Mouse (Mus musculus) kidney, adult 2 months (tissue): ENCODE results near the gene Pfdn2. TPM values are rescaled to one million over a fixed set of nuclear protein-coding genes. Genes with fewer than 3 reads are reported as not detected.

ENCODE experiments used
- DNase-seq: peaks from one replicate; pipeline ENCODE4 v3.0.0; 2021
- H3K27ac ChIP-seq: fragments of 200-500 bp; 2 replicates; pipeline ENCODE4 v1.5.1; 2012; ENCODE audit warnings: low read depth, low read length, control low read depth, inconsistent platforms; ENCODE audit not compliant: insufficient read depth
- H3K27me3 ChIP-seq: fragments of 200-500 bp; replicated peaks from 2 replicates; pipeline ENCODE4 v1.6.1; 2012; ENCODE audit warnings: mild to moderate bottlenecking, moderate library complexity, low read length, inconsistent platforms; ENCODE audit not compliant: control insufficient read depth, insufficient read depth
- H3K36me3 ChIP-seq: fragments of 200-500 bp; 2 replicates; pipeline ENCODE4 v1.6.1; 2012; ENCODE audit warnings: mild to moderate bottlenecking, moderate library complexity, low read length, inconsistent platforms; ENCODE audit not compliant: control insufficient read depth, insufficient read depth
- H3K4me1 ChIP-seq: fragments of 200-500 bp; 2 replicates; pipeline ENCODE4 v1.6.1; 2011; ENCODE audit warnings: low read length; ENCODE audit not compliant: control insufficient read depth, insufficient read depth
- H3K4me3 ChIP-seq: fragments of 200-500 bp; 2 replicates; pipeline ENCODE4 v1.5.1; 2011; ENCODE audit warnings: mild to moderate bottlenecking, low read depth, low read length, control low read depth; ENCODE audit not compliant: insufficient read depth
- CTCF ChIP-seq: fragments of 200-500 bp; conservative IDR thresholded peaks from 2 replicates; pipeline ENCODE4 v1.5.1; 2011; ENCODE audit warnings: low read depth, mild to moderate bottlenecking, control low read depth, low read length, moderate library complexity, mixed read lengths; ENCODE audit not compliant: insufficient read depth, insufficient read length
- POLR2A ChIP-seq: fragments of 200-500 bp; IDR thresholded peaks from one replicate; pipeline ENCODE4 v1.6.1; 2011; ENCODE audit warnings: low read depth, low read length, control low read depth
- WGBS: fragments of 180-500 bp; shearing (Covaris S2); methylation state at CpG from one replicate; pipeline ENCODE4 v1.1.7; 2018; 5-methylcytosine and 5-hydroxymethylcytosine counted together
- polyA plus RNA-seq: library from polyadenylated mRNA; depleted of rRNA; stranded (reverse); fragments of >200 nt; gene quantifications from 2 replicates; pipeline ENCODE4 v1.2.3, GENCODE M21; 2012

Pfdn2 gene
- polyA plus RNA-seq, 1 experiment: 37.0 TPM

- DNase-seq: no peak
- H3K36me3 ChIP-seq: no peaks in the 10 kb centered on the region
- WGBS: 82% methylated on average over 11 of the region's 11 CpGs
- H3K27ac ChIP-seq: no peak overlapping the region
- H3K4me1 ChIP-seq: no peaks in the 10 kb centered on the region
- H3K4me3 ChIP-seq: no peak overlapping the region
- H3K27me3 ChIP-seq: no peaks in the 10 kb centered on the region
- TF ChIP-seq POLR2A: no peak
- TF ChIP-seq CTCF: no peak
Observed at GRCm38 (mm10) chr1:171382096-171382620, 36.7 kb downstream of the Pfdn2 start.

- DNase-seq: no peak
- TF ChIP-seq CTCF (no peak), POLR2A (no peak)
- 47% methylated on average over 9 of the region's 9 CpGs for WGBS
- Histone ChIP-seq H3K27ac (no peak overlapping the region), H3K4me1 (no peaks in the 10 kb centered on the region), H3K36me3 (no peaks in the 10 kb centered on the region), H3K4me3 (no peak overlapping the region), H3K27me3 (no peaks in the 10 kb centered on the region)
Observed at GRCm38 (mm10) chr1:171384361-171384760, 38.9 kb downstream of the Pfdn2 start.

- DNase-seq: no peak
- Histone ChIP-seq H3K27ac (no peak overlapping the region), H3K36me3 (no peaks in the 10 kb centered on the region), H3K27me3 (no peaks in the 10 kb centered on the region), H3K4me3 (no peak overlapping the region), H3K4me1 (no peaks in the 10 kb centered on the region)
- 63% methylated on average over 9 of the region's 9 CpGs for WGBS
- no peak for TF ChIP-seq POLR2A
- TF ChIP-seq CTCF: 0 out of 2 replicates have a peak, but pooled peaks have one; percentile 11
Observed at GRCm38 (mm10) chr1:171385171-171385570, 39.7 kb downstream of the Pfdn2 start.

- H3K36me3 ChIP-seq: no peaks in the 10 kb centered on the region
- no peak for TF ChIP-seq CTCF
- TF ChIP-seq POLR2A: no peak
- no peak overlapping the region for H3K27ac ChIP-seq
- no peak overlapping the region for H3K4me3 ChIP-seq
- no peaks in the 10 kb centered on the region for H3K4me1 ChIP-seq
- DNase-seq: no peak
- no peaks in the 10 kb centered on the region for H3K27me3 ChIP-seq
- 47% methylated on average over 6 of the region's 6 CpGs for WGBS
Observed at GRCm38 (mm10) chr1:171387099-171387498, 41.6 kb downstream of the Pfdn2 start.

GRCm38 (mm10) chr1:171388376-171389102, 43.1 kb downstream of the Pfdn2 start, which contains the start of gene Arhgap30:
Gene Arhgap30, plus strand, starts transcription at chr1:171388954.
- H3K4me3 ChIP-seq: peak within 1 kb of the TSS; percentile 6; the same call in 1 of the 2 replicates
- no peaks in the 10 kb centered on the region for H3K4me1 ChIP-seq
- H3K27ac ChIP-seq: no peak within 1 kb of the TSS
- DNase-seq: peak; percentile 49
- no peaks in the 10 kb centered on the region for H3K27me3 ChIP-seq
- TF ChIP-seq CTCF: no peak
- TF ChIP-seq POLR2A: no peak
- WGBS: 77% methylated on average over 15 of the region's 15 CpGs
- no peaks in the 10 kb centered on the region for H3K36me3 ChIP-seq

GRCm38 (mm10) chr1:171390101-171390500, 44.6 kb downstream of the Pfdn2 start:
- Histone ChIP-seq H3K4me1 (no peaks in the 10 kb centered on the region), H3K27me3 (no peaks in the 10 kb centered on the region), H3K36me3 (no peaks in the 10 kb centered on the region), H3K4me3 (no peak overlapping the region), H3K27ac (no peak overlapping the region)
- WGBS: 83% methylated on average over 4 of the region's 4 CpGs
- no peak for TF ChIP-seq POLR2A
- TF ChIP-seq CTCF: no peak
- peak; percentile 30 for DNase-seq

- WGBS: 77% methylated on average over 4 of the region's 4 CpGs
- Histone ChIP-seq H3K36me3 (no peaks in the 10 kb centered on the region), H3K27me3 (no peaks in the 10 kb centered on the region)
Observed at GRCm38 (mm10) chr1:171401821-171402220, 56.4 kb downstream of the Pfdn2 start.

More at GRCm38 (mm10) chr1:171401821-171402220, 56.4 kb downstream of the Pfdn2 start:
- TF ChIP-seq CTCF (no peak), POLR2A (no peak)
- Histone ChIP-seq H3K4me1 (no peaks in the 10 kb centered on the region), H3K4me3 (no peak overlapping the region), H3K27ac (no peak overlapping the region)
- no peak for DNase-seq
